In genomic region chr9:41273171-41273781, GRCm38 (mm10) we compare ENCODE assay signal across 8 mouse cellular contexts.
A peak's percentile ranks its signal among the peaks of the same experiment; 100 is the strongest.
DNase-seq lines count a peak whose midpoint lies in the region; ATAC-seq and TF ChIP-seq lines count a peak whose summit lies in the region.

No protein-coding gene starts in this region.

- no peaks in the 10 kb centered on the region for H3K36me3 ChIP-seq in forebrain, postnatal 0 days (ENCODE audit: insufficient read depth)
- H3K36me3 ChIP-seq in limb, embryonic 12.5 days = no peaks in the 10 kb centered on the region
- no peaks in the 10 kb centered on the region for H3K36me3 ChIP-seq in neural tube, embryonic 13.5 days

- H3K27me3 ChIP-seq in forebrain, postnatal 0 days (ENCODE audit: insufficient read depth, low read length) = no peaks in the 10 kb centered on the region
- no peaks in the 10 kb centered on the region for H3K27me3 ChIP-seq in limb, embryonic 12.5 days
- no peaks in the 10 kb centered on the region for H3K27me3 ChIP-seq in neural tube, embryonic 13.5 days

- ATAC-seq in forebrain, postnatal 0 days = peak; percentile 91
- ATAC-seq in limb, embryonic 12.5 days (ENCODE audit: insufficient number of reproducible peaks, insufficient read depth, low FRiP score, low TSS enrichment, low read depth) = peak; percentile 93
- ATAC-seq in neural tube, embryonic 13.5 days (ENCODE audit: low read depth) = peak; percentile 98

- H3K9ac ChIP-seq in forebrain, postnatal 0 days = peak overlapping the region; percentile 77
- H3K9ac ChIP-seq in limb, embryonic 12.5 days (replicated peaks) = peak overlapping the region; percentile 46
- H3K9ac ChIP-seq in neural tube, embryonic 13.5 days = peak overlapping the region; percentile 79

- intact Hi-C loops in gastrocnemius, postnatal 14 days (cut with DNase I; ENCODE audit: low total_unique reads) = no loop called here
- intact Hi-C loops in gastrocnemius, postnatal 36 days (cut with DNase I) = no loop called here

- WGBS in forebrain, postnatal 0 days = 3% methylated on average over 18 of the region's 18 CpGs
- WGBS in limb, embryonic 12.5 days = under 1% methylated on average over 18 of the region's 18 CpGs
- under 1% methylated on average over 18 of the region's 18 CpGs for WGBS in neural tube, embryonic 13.5 days

- no peaks in the 10 kb centered on the region for H3K4me1 ChIP-seq in forebrain, postnatal 0 days (ENCODE audit: insufficient read depth)
- peaks cover 12% of the 10 kb centered on the region for H3K4me1 ChIP-seq in limb, embryonic 12.5 days (replicated peaks)
- H3K4me1 ChIP-seq in neural tube, embryonic 13.5 days (replicated peaks) = peaks cover 22% of the 10 kb centered on the region

- peak; percentile 17; the same call in 1 of the 2 replicates for TF ChIP-seq CTCF in forebrain, postnatal 0 days (IDR thresholded peaks at IDR 0.05; ENCODE audit: low read depth)

- peak; percentile 44 for DNase-seq in gastrocnemius, postnatal 14 days
- no peak for DNase-seq in gastrocnemius, postnatal 36 days
- peak; percentile 61 for DNase-seq in NIH3T3 (ENCODE audit: low read depth)
- DNase-seq in forebrain, postnatal 0 days = peak; percentile 84
- DNase-seq in urinary bladder, adult 2 months (ENCODE audit: low spot score) = no peak
- no peak for DNase-seq in thymus, postnatal 36 days

- H3K4me2 ChIP-seq in forebrain, postnatal 0 days (ENCODE audit: low read depth) = peak overlapping the region; percentile 52
- H3K4me2 ChIP-seq in limb, embryonic 12.5 days = peak overlapping the region; percentile 54
- peak overlapping the region; percentile 71 for H3K4me2 ChIP-seq in neural tube, embryonic 13.5 days

- H3K9me3 ChIP-seq in forebrain, postnatal 0 days (ENCODE audit: low read length) = no peaks in the 10 kb centered on the region
- H3K9me3 ChIP-seq in limb, embryonic 12.5 days = 0 out of 2 replicates have a peak, but pooled peaks cover 3% of the 10 kb centered on the region
- no peaks in the 10 kb centered on the region; the same call in 1 of the 2 replicates for H3K9me3 ChIP-seq in neural tube, embryonic 13.5 days

- peak overlapping the region; percentile 87 for H3K27ac ChIP-seq in forebrain, postnatal 0 days (ENCODE audit: low read depth, low read length)
- peak overlapping the region; percentile 90 for H3K27ac ChIP-seq in limb, embryonic 12.5 days
- peak overlapping the region; percentile 96 for H3K27ac ChIP-seq in neural tube, embryonic 13.5 days (replicated peaks)

- peak overlapping the region; percentile 41 for H3K4me3 ChIP-seq in forebrain, postnatal 0 days (ENCODE audit: low read depth, low read length)
- peak overlapping the region; percentile 35 for H3K4me3 ChIP-seq in limb, embryonic 12.5 days (replicated peaks)
- peak overlapping the region; percentile 37 for H3K4me3 ChIP-seq in neural tube, embryonic 13.5 days

Comparison
In these comparisons a context has a peak if more than half of its experiments do, and no peak if none do; other contexts are left out.
1. DNase-seq: peak in gastrocnemius, postnatal 14 days (single experiment), NIH3T3 (single experiment) and forebrain, postnatal 0 days (single experiment); none in gastrocnemius, postnatal 36 days (0 of 2), urinary bladder, adult 2 months (single experiment) and thymus, postnatal 36 days (0 of 2).
2. Peak in every context shown above with its lines, with median percentiles within 50 percentile points of each other: ATAC-seq, H3K27ac ChIP-seq, H3K4me2 ChIP-seq, H3K4me3 ChIP-seq and H3K9ac ChIP-seq.